ENCODE assay signal across 26 mouse cellular contexts in the genomic region with DNA sequence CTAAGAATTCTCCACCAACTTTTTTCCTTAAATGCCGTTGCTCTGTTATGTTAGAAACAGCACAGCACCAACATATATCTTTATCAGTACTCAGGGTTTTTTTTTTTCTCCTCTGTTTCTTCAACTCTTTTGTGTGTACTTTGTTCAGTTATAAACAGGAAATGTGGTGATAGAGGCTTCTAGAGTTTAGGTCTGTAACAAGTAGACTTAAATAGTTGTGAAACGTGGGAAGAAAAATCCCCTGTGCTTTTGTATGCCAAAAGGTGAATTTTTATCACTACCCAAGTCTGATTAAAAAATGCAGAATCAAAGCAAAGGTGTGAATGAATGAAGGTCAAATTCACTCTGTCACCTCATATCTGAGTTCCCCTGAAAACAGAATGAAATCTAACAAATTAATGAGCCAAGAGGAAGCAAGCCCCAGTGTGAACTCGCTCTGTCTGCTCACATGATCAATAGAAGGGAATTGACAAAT. TPM values are rescaled to one million over a fixed set of nuclear protein-coding genes. Genes with fewer than 3 reads are reported as not detected.
DNase-seq lines count a peak whose midpoint lies in the region; ATAC-seq and TF ChIP-seq lines count a peak whose summit lies in the region.
"Had no signal": no experiment of that assay in that cellular context is flagged by ENCODE, and none has a peak within 500 bp of the region (broad histone marks: within the 10 kb centered on the region; RNA-seq: fewer than 3 reads in every experiment).

Gene Trat1, minus strand, starts transcription at position 51 of the 475 bp plus-strand sequence.

- H3K36me3 ChIP-seq in thymus, adult 2 months (ENCODE audit: control insufficient read depth, insufficient read depth, low read length) = no peaks in the 10 kb centered on the region
- H3K36me3 ChIP-seq: embryonic facial prominence, embryonic 15.5 days; forebrain, embryonic 10.5 days; G1E; heart, embryonic 12.5 days; hindbrain, embryonic 10.5 days had no signal

- no peak for DNase-seq in thymus, adult 2 months
- DNase-seq in thymus, postnatal 36 days = no peak
- DNase-seq in T-cell, adult 2 months (ENCODE audit: low spot score) = peak; percentile 13
- no peak for DNase-seq in heart, adult 9 months (ENCODE audit: low spot score in 2 of 2)
- DNase-seq in gastrocnemius, adult 18-20 months (ENCODE audit: low spot score) = no peak
- DNase-seq: adrenal gland, postnatal 14 days; cerebellum, adult 11-12 months; cerebellum, postnatal 10 days; embryo, embryonic 11 days; heart, adult 2 months had no signal

- H3K27me3 ChIP-seq in thymus, adult 2 months (ENCODE audit: control insufficient read depth, insufficient read depth, low read length) = no peaks in the 10 kb centered on the region
- H3K27me3 ChIP-seq: embryonic facial prominence, embryonic 15.5 days; heart, embryonic 12.5 days had no signal

- WGBS in thymus, adult 2 months = 20% methylated on average over 3 of the region's 3 CpGs

- H3K27ac ChIP-seq in thymus, adult 2 months (ENCODE audit: control insufficient read depth, insufficient read depth, low read length) = peak within 1 kb of the TSS; percentile 81
- H3K27ac ChIP-seq: embryonic facial prominence, embryonic 15.5 days; forebrain, embryonic 10.5 days; heart, adult 2 months; hindbrain, embryonic 10.5 days; hindbrain, embryonic 14.5 days had no signal

- peaks cover 6% of the 10 kb centered on the region for H3K4me1 ChIP-seq in thymus, adult 2 months (replicated peaks; ENCODE audit: control insufficient read depth, insufficient read depth, low read length)
- H3K4me1 ChIP-seq: embryonic facial prominence, embryonic 15.5 days; forebrain, embryonic 10.5 days; heart, embryonic 12.5 days; hindbrain, embryonic 10.5 days had no signal

- peak; percentile 75 for ATAC-seq in inflammation-experienced regulatory T-cells, adult 6 months
- no peak; the same call in 1 of the 2 replicates for ATAC-seq in granulocyte monocyte progenitor cell, adult 5-6 weeks (replicated peaks; ENCODE audit: poor library complexity, severe bottlenecking)
- ATAC-seq: forebrain, embryonic 14.5 days had no signal

- TF ChIP-seq CTCF in thymus, adult 2 months (IDR thresholded peaks at IDR 0.05; ENCODE audit: borderline replicate concordance, control insufficient read depth, extremely low read depth, insufficient read depth, low read length, poor library complexity) = no peak

- H3K4me3 ChIP-seq in thymus, adult 2 months (ENCODE audit: control insufficient read depth, insufficient read depth, low read length) = no peak within 1 kb of the TSS
- H3K4me3 ChIP-seq: embryonic facial prominence, embryonic 15.5 days; erythroblast, embryonic 14.5 days; forebrain, embryonic 10.5 days; heart, adult 2 months; heart, embryonic 12.5 days; hindbrain, embryonic 10.5 days had no signal

- TF ChIP-seq POLR2A in thymus, adult 2 months (IDR thresholded peaks at IDR 0.05; ENCODE audit: control insufficient read depth, extremely low read depth, insufficient read depth, low read length, poor library complexity) = no peak

RNA-seq across cellular contexts. Expression of gene Trat1, which starts in this region (rescaled TPM):
- polyA plus RNA-seq in thymus, adult 2 months (2012; rRNA removed) = 25.5 and 34.4 TPM in 2 replicates
- polyA plus RNA-seq in inflammation-experienced regulatory T-cells, adult 6 months (2017; shearing (Covaris generic)) = 100 to 1,000 TPM in 1 of 3 experiments, 10 to 100 TPM in 2; 64.3 to 111 (median 96.4) TPM
- not detected for total RNA-seq in gastrocnemius, adult 18-20 months (2021)
- not detected in 2 replicates for total RNA-seq in granulocyte monocyte progenitor cell, adult 5-6 weeks (2014; fragmentation: Nextera tagmentation)
- total RNA-seq in granulocyte monocyte progenitor cell, adult 5-6 weeks (2017) = 0.31 TPM in 1 of 2 replicates, not detected in the other
- total RNA-seq: adrenal gland, adult 18-20 months; adrenal gland, postnatal 14 days; gastrocnemius, adult 8-10 months; gastrocnemius, postnatal 4 days; heart, postnatal 25 days had no signal
- polyA plus RNA-seq: C2C12; embryonic facial prominence, embryonic 11.5 days; embryonic facial prominence, embryonic 15.5 days; erythroblast, embryonic 14.5 days; forebrain, embryonic 10.5 days; forebrain, embryonic 14.5 days; G1E; heart, embryonic 12.5 days; hindbrain, embryonic 10.5 days had no signal
